Mouse (Mus musculus): ENCODE data around the gene Dcst2. TPM values are rescaled to one million over a fixed set of nuclear protein-coding genes. Genes with fewer than 3 reads are reported as not detected.

Dcst2 gene
- polyA plus RNA-seq, 1 experiment: 0.15 TPM

- no peak for TF ChIP-seq CTCF (IDR thresholded peaks at IDR 0.05; ENCODE audit: extremely low read depth, insufficient read depth, insufficient read length, insufficient replicate concordance)
- no peak for TF ChIP-seq POLR2A (IDR thresholded peaks at IDR 0.05; ENCODE audit: low read depth, low read length)
- 3% methylated on average over 44 of the region's 44 CpGs for WGBS
- peak within 1 kb of the TSS; percentile 63 for H3K4me3 ChIP-seq (ENCODE audit: extremely low read depth, insufficient read depth, insufficient read length)
- no peaks in the 10 kb centered on the region for H3K36me3 ChIP-seq (ENCODE audit: control insufficient read depth, insufficient read depth, low read length)
- peaks cover 8% of the 10 kb centered on the region for H3K4me1 ChIP-seq (ENCODE audit: control insufficient read depth, insufficient read depth, insufficient read length)
- DNase-seq (ENCODE audit: low read depth in 1 of 2, low spot score in 2 of 2): no peak
- H3K27ac ChIP-seq (ENCODE audit: insufficient read depth, low read length): no peak within 1 kb of the TSS
- H3K27me3 ChIP-seq (ENCODE audit: control insufficient read depth, insufficient read depth, low read length): peaks cover 5% of the 10 kb centered on the region; the same call in 1 of the 2 replicates
Observed at GRCm38 (mm10) chr3:89337721-89338578, 23.8 kb upstream of the Dcst2 start, which contains the start of gene Efna4. Efna4 (minus strand) TSS chr3:89338028.

DNA sequence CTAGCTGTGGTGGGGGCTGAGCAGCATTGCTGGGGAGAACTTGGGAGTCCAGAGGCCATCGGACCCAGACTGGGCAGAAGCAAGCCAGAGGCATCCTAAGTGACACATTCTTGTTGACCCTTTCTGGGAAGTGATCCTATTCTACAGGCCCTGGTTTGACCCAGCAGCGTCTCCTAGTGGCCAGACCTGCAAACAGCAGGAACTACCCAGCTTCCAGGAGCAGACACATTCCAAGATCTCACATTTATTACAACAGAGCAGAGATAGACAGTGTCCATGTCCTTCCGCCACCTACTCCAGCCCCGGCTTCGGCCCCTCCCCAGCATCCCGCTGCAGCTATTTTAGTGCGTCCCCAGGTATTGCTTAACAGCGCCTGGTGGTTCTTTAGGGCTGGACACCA is 22.4 kb upstream of the Dcst2 start:
- no peaks in the 10 kb centered on the region for H3K36me3 ChIP-seq (ENCODE audit: control insufficient read depth, insufficient read depth, low read length)
- H3K27ac ChIP-seq (ENCODE audit: insufficient read depth, low read length): no peak overlapping the region
- WGBS: 43% methylated on average over 8 of the region's 8 CpGs
- no peak overlapping the region for H3K4me3 ChIP-seq (ENCODE audit: extremely low read depth, insufficient read depth, insufficient read length)
- TF ChIP-seq POLR2A (IDR thresholded peaks at IDR 0.05; ENCODE audit: low read depth, low read length): no peak
- TF ChIP-seq CTCF (IDR thresholded peaks at IDR 0.05; ENCODE audit: extremely low read depth, insufficient read depth, insufficient read length, insufficient replicate concordance): peak; percentile 72; the same call in 1 of the 2 replicates
- peaks cover 5% of the 10 kb centered on the region; the same call in 1 of the 2 replicates for H3K27me3 ChIP-seq (ENCODE audit: control insufficient read depth, insufficient read depth, low read length)
- peak in 1 of 2 experiments; percentile 46 for DNase-seq (ENCODE audit: low read depth in 1 of 2, low spot score in 2 of 2)
- peaks cover 8% of the 10 kb centered on the region for H3K4me1 ChIP-seq (ENCODE audit: control insufficient read depth, insufficient read depth, insufficient read length)

DNA sequence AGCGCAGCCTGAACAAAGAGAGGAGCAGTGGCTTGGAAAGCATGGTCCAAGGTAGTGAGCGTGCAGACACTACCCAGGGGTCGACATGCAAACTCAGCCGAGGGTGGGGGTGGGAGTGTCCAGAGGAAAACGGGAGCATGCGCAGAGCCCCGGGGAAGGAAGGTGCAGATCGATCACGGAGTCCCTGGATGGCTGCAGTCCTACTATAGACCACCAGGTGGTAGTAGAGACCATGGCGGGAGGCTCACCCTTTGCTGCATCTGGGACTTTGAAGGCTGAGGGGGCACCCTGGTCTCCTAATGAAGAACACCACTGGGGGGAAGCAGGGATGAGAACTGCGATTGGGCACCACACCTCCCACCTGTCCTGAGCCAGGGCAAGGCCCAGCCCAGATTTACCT is 21.3 kb upstream of the Dcst2 start:
- H3K4me3 ChIP-seq (ENCODE audit: extremely low read depth, insufficient read depth, insufficient read length): no peak overlapping the region
- no peak overlapping the region for H3K27ac ChIP-seq (ENCODE audit: insufficient read depth, low read length)
- H3K27me3 ChIP-seq (ENCODE audit: control insufficient read depth, insufficient read depth, low read length): peaks cover 5% of the 10 kb centered on the region; the same call in 1 of the 2 replicates
- peaks cover 8% of the 10 kb centered on the region for H3K4me1 ChIP-seq (ENCODE audit: control insufficient read depth, insufficient read depth, insufficient read length)
- peak; percentile 38 to 75 for DNase-seq (ENCODE audit: low read depth in 1 of 2, low spot score in 2 of 2)
- WGBS: 15% methylated on average over 11 of the region's 11 CpGs
- no peaks in the 10 kb centered on the region for H3K36me3 ChIP-seq (ENCODE audit: control insufficient read depth, insufficient read depth, low read length)
- peak; percentile 95 for TF ChIP-seq CTCF (IDR thresholded peaks at IDR 0.05; ENCODE audit: extremely low read depth, insufficient read depth, insufficient read length, insufficient replicate concordance)
- no peak for TF ChIP-seq POLR2A (IDR thresholded peaks at IDR 0.05; ENCODE audit: low read depth, low read length)

- Histone ChIP-seq H3K4me1 (ENCODE audit: control insufficient read depth, insufficient read depth, insufficient read length) (peaks cover 8% of the 10 kb centered on the region), H3K4me3 (ENCODE audit: extremely low read depth, insufficient read depth, insufficient read length) (no peak overlapping the region), H3K27ac (ENCODE audit: insufficient read depth, low read length) (no peak overlapping the region), H3K36me3 (ENCODE audit: control insufficient read depth, insufficient read depth, low read length) (no peaks in the 10 kb centered on the region), H3K27me3 (ENCODE audit: control insufficient read depth, insufficient read depth, low read length) (peaks cover 5% of the 10 kb centered on the region; the same call in 1 of the 2 replicates)
- WGBS: 91% methylated on average over 4 of the region's 4 CpGs
- no peak for TF ChIP-seq POLR2A (IDR thresholded peaks at IDR 0.05; ENCODE audit: low read depth, low read length)
- no peak for TF ChIP-seq CTCF (IDR thresholded peaks at IDR 0.05; ENCODE audit: extremely low read depth, insufficient read depth, insufficient read length, insufficient replicate concordance)
- DNase-seq (ENCODE audit: low read depth in 1 of 2, low spot score in 2 of 2): no peak
Observed at GRCm38 (mm10) chr3:89341794-89342193, 20.0 kb upstream of the Dcst2 start.

GRCm38 (mm10) chr3:89343279-89343678 is 18.5 kb upstream of the Dcst2 start:
- TF ChIP-seq POLR2A (IDR thresholded peaks at IDR 0.05; ENCODE audit: low read depth, low read length) (no peak), CTCF (IDR thresholded peaks at IDR 0.05; ENCODE audit: extremely low read depth, insufficient read depth, insufficient read length, insufficient replicate concordance) (no peak)
- no peaks in the 10 kb centered on the region for H3K27me3 ChIP-seq (ENCODE audit: control insufficient read depth, insufficient read depth, low read length)
- no peak overlapping the region for H3K4me3 ChIP-seq (ENCODE audit: extremely low read depth, insufficient read depth, insufficient read length)
- no peaks in the 10 kb centered on the region for H3K4me1 ChIP-seq (ENCODE audit: control insufficient read depth, insufficient read depth, insufficient read length)
- H3K36me3 ChIP-seq (ENCODE audit: control insufficient read depth, insufficient read depth, low read length): no peaks in the 10 kb centered on the region
- WGBS: 93% methylated on average over 7 of the region's 7 CpGs
- no peak overlapping the region for H3K27ac ChIP-seq (ENCODE audit: insufficient read depth, low read length)
- DNase-seq (ENCODE audit: low read depth in 1 of 2, low spot score in 2 of 2): no peak

DNA sequence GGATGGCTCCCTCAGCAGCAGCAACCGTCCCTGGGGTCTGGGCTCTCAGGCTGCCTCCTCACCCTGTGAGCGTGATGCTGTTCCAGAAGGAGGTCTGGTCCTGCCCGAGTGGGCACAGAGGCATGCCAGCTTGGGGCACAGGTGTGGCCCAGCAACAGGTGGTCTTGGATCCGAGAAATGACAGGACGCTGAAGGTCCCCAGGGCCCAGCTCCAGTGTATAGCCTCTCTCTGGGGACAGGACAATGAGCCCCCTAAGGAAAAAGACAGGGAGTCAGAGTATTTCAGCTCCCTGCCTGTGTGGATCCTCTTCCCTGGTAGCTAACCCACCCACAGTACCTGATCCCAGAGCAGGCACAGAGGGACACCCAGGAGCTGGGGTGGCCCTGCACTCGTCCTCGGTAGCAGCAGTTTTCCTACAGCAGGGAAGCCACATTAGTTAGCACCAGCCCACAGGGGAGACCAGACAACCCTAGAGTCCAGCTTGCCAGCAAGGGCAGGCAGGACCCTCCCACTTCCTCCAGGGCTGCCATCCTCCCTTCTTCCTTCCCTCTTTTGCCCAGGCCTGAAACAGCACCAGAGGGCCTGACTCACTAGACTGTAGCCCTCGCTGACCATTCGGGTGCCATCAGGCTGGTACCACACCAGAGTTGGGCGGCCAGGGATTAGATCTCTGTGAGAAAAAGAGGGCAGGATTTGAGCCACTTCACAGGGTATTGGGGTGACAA is 14.8 kb upstream of the Dcst2 start:
- WGBS: 54% methylated on average over 10 of the region's 10 CpGs

More for the DNA sequence above, 14.8 kb upstream of the Dcst2 start:
- Histone ChIP-seq H3K4me3 (ENCODE audit: extremely low read depth, insufficient read depth, insufficient read length) (no peak overlapping the region), H3K27me3 (ENCODE audit: control insufficient read depth, insufficient read depth, low read length) (no peaks in the 10 kb centered on the region; the same call in 1 of the 2 replicates), H3K4me1 (ENCODE audit: control insufficient read depth, insufficient read depth, insufficient read length) (peaks cover 6% of the 10 kb centered on the region), H3K27ac (ENCODE audit: insufficient read depth, low read length) (no peak overlapping the region), H3K36me3 (ENCODE audit: control insufficient read depth, insufficient read depth, low read length) (no peaks in the 10 kb centered on the region)
- TF ChIP-seq CTCF (IDR thresholded peaks at IDR 0.05; ENCODE audit: extremely low read depth, insufficient read depth, insufficient read length, insufficient replicate concordance) (no peak), POLR2A (IDR thresholded peaks at IDR 0.05; ENCODE audit: low read depth, low read length) (no peak)
- no peak for DNase-seq (ENCODE audit: low read depth in 1 of 2, low spot score in 2 of 2)
